Mouse (Mus musculus) limb, embryonic 15.5 days (tissue): Measurements from ENCODE around the gene Dkkl1. TPM values are rescaled to one million over a fixed set of nuclear protein-coding genes. Genes with fewer than 3 reads are reported as not detected.
"Not testable (repeated sequence)": the region's sequence is repeated elsewhere in the genome, so short reads cannot be mapped to it uniquely, and the experiment has no call there.

Source experiments
- ATAC-seq: fragments of 200-750 bp; cut with Nextera tagmentation; 2 replicates; pipeline ENCODE4 v1.8.0; 2017; ENCODE audit warnings: low read depth, moderate TSS enrichment; ENCODE audit not compliant: insufficient number of reproducible peaks, low FRiP score, low TSS enrichment
- H3K27ac ChIP-seq: fragments of 300-500 bp; sonication (generic); 2 replicates; pipeline ENCODE4 v1.5.1; 2015; ENCODE audit warnings: moderate library complexity, mild to moderate bottlenecking, inconsistent platforms
- H3K27me3 ChIP-seq: fragments of 300-500 bp; sonication (generic); 2 replicates; pipeline ENCODE4 v1.6.1; 2015; ENCODE audit warnings: inconsistent platforms
- H3K36me3 ChIP-seq: fragments of 300-500 bp; sonication (generic); 2 replicates; pipeline ENCODE4 v1.6.1; 2015; ENCODE audit warnings: inconsistent platforms
- H3K4me1 ChIP-seq: fragments of 300-500 bp; sonication (generic); 2 replicates; pipeline ENCODE4 v1.6.1; 2015; ENCODE audit warnings: inconsistent platforms
- H3K4me2 ChIP-seq: fragments of 300-500 bp; sonication (generic); 2 replicates; pipeline ENCODE4 v1.6.1; 2015; ENCODE audit warnings: mild to moderate bottlenecking, inconsistent platforms
- H3K4me3 ChIP-seq: fragments of 300-500 bp; sonication (generic); 2 replicates; pipeline ENCODE4 v1.5.1; 2015; ENCODE audit warnings: mild to moderate bottlenecking, inconsistent platforms
- H3K9ac ChIP-seq: fragments of 300-500 bp; sonication (generic); 2 replicates; pipeline ENCODE4 v1.6.1; 2015; ENCODE audit warnings: inconsistent platforms
- H3K9me3 ChIP-seq: fragments of 300-500 bp; sonication (generic); 2 replicates; pipeline ENCODE4 v1.6.1; 2016; ENCODE audit warnings: inconsistent platforms
- WGBS: fragments of 180-500 bp; shearing (Covaris S2); methylation state at CpG from one replicate; pipeline ENCODE4 v1.1.7; 2015; 5-methylcytosine and 5-hydroxymethylcytosine counted together
- polyA plus RNA-seq: library from polyadenylated mRNA; unstranded; fragments of >200 nt; fragmentation: Nextera tagmentation; extraction: Ambion mirVana; gene quantifications from 2 replicates; pipeline ENCODE4 v1.2.1, GENCODE M21; 2015

The Dkkl1 gene
- 51.2 and 64.5 TPM in 2 replicates for polyA plus RNA-seq

DNA sequence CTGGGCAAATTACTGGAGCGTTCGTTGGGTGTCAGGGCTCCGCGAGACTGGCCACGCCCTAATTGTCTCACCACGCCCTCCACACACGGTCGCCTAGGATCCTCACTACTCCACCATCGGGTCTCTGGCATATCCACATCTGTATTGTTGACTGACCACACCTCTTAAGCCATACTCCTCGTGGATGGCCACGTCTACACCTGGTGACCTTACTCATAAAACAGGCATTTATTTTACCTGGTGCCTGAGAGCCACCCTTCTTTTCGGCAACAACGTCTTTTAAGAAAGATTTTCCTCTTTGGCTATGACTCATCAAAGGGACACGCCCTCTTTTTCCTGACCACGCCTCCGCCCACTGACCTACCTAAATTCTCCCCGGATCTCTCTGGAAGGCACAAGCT is at the start of gene Dkkl1:
Dkkl1 (minus strand) TSS at position 297 of the 401 bp plus-strand sequence.
- H3K4me3 ChIP-seq = peak within 1 kb of the TSS; percentile 14; the same call in 1 of the 2 replicates
- WGBS = 5% methylated on average over 17 of the region's 17 CpGs

DNA sequence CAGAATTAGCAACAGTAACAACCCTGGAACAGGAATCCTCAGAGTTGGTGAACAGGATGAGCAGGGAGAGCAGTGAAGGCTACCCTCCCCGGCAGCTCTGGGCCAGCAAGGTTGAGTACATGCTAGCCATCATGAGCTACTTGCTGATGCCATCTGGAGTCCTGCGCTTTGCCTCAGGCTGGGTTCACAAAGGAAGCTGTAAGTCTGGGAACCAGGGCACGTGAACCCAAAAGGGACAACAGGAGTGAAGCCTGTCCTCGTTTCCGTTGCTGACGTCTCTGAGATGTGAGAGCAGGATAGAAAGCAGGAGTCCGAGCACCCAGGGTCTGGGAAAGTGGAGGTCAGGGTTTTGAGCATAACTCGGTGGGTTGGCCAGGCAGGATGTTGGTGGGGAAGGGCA is 47.3 kb upstream of the Dkkl1 start:
- Histone ChIP-seq H3K4me1 (no peaks in the 10 kb centered on the region), H3K27me3 (no peaks in the 10 kb centered on the region), H3K9ac (no peak overlapping the region), H3K9me3 (no peaks in the 10 kb centered on the region), H3K36me3 (no peaks in the 10 kb centered on the region), H3K4me3 (no peak overlapping the region), H3K4me2 (no peak overlapping the region), H3K27ac (no peak overlapping the region)
- WGBS = 77% methylated on average over 8 of the region's 8 CpGs
- no peak for ATAC-seq

More for the DNA sequence above, at the start of gene Dkkl1:
- Histone ChIP-seq H3K27me3 (peaks cover 31% of the 10 kb centered on the region), H3K27ac (no peak within 1 kb of the TSS), H3K36me3 (no peaks in the 10 kb centered on the region), H3K9me3 (no peaks in the 10 kb centered on the region), H3K4me1 (peaks cover 18% of the 10 kb centered on the region), H3K9ac (no peak within 1 kb of the TSS), H3K4me2 (peak within 1 kb of the TSS; percentile 29)
- no peak for ATAC-seq

- WGBS = 57% methylated on average over 11 of the region's 11 CpGs
- ATAC-seq = no peak
- Histone ChIP-seq H3K9ac (no peak overlapping the region), H3K27me3 (no peaks in the 10 kb centered on the region), H3K4me2 (no peak overlapping the region), H3K4me3 (no peak overlapping the region), H3K9me3 (no peaks in the 10 kb centered on the region), H3K36me3 (no peaks in the 10 kb centered on the region), H3K4me1 (no peaks in the 10 kb centered on the region), H3K27ac (no peak overlapping the region)
These were observed 45.3 kb upstream of the Dkkl1 start for GRCm38 (mm10) chr7:45257063-45257840.

GRCm38 (mm10) chr7:45255822-45256221 is 43.9 kb upstream of the Dkkl1 start:
- H3K27me3 ChIP-seq, H3K9ac ChIP-seq, H3K36me3 ChIP-seq, ATAC-seq, H3K9me3 ChIP-seq, H3K27ac ChIP-seq, H3K4me3 ChIP-seq, H3K4me2 ChIP-seq, H3K4me1 ChIP-seq: not testable (repeated sequence)
- 79% methylated on average over 6 of the region's 7 CpGs for WGBS

- no peak overlapping the region for H3K4me2 ChIP-seq
- no peaks in the 10 kb centered on the region for H3K36me3 ChIP-seq
- H3K4me3 ChIP-seq = no peak overlapping the region
- 84% methylated on average over 8 of the region's 8 CpGs for WGBS
- H3K9me3 ChIP-seq = no peaks in the 10 kb centered on the region
- H3K27me3 ChIP-seq = no peaks in the 10 kb centered on the region
- H3K9ac ChIP-seq = no peak overlapping the region
- H3K4me1 ChIP-seq = no peaks in the 10 kb centered on the region
- H3K27ac ChIP-seq = no peak overlapping the region
- ATAC-seq = no peak
These were observed 41.9 kb upstream of the Dkkl1 start for GRCm38 (mm10) chr7:45253806-45254205.

- ATAC-seq = no peak
- Histone ChIP-seq H3K27me3 (no peaks in the 10 kb centered on the region), H3K27ac (no peak overlapping the region), H3K4me3 (no peak overlapping the region), H3K9me3 (no peaks in the 10 kb centered on the region), H3K9ac (no peak overlapping the region), H3K4me1 (no peaks in the 10 kb centered on the region), H3K4me2 (no peak overlapping the region), H3K36me3 (no peaks in the 10 kb centered on the region)
- WGBS = 28% methylated on average over 3 of the region's 3 CpGs
These were observed 35.7 kb upstream of the Dkkl1 start for GRCm38 (mm10) chr7:45247666-45248065.

GRCm38 (mm10) chr7:45241389-45241749 is 29.4 kb upstream of the Dkkl1 start:
- no peak overlapping the region for H3K27ac ChIP-seq
- peaks cover 12% of the 10 kb centered on the region; the same call in 1 of the 2 replicates for H3K27me3 ChIP-seq
- no peaks in the 10 kb centered on the region for H3K36me3 ChIP-seq
- no peak for ATAC-seq
- H3K4me1 ChIP-seq = peaks cover 9% of the 10 kb centered on the region
- no peak overlapping the region for H3K9ac ChIP-seq
- H3K4me2 ChIP-seq = no peak overlapping the region
- WGBS = 82% methylated on average over 6 of the region's 6 CpGs
- H3K9me3 ChIP-seq = no peaks in the 10 kb centered on the region
- no peak overlapping the region for H3K4me3 ChIP-seq

DNA sequence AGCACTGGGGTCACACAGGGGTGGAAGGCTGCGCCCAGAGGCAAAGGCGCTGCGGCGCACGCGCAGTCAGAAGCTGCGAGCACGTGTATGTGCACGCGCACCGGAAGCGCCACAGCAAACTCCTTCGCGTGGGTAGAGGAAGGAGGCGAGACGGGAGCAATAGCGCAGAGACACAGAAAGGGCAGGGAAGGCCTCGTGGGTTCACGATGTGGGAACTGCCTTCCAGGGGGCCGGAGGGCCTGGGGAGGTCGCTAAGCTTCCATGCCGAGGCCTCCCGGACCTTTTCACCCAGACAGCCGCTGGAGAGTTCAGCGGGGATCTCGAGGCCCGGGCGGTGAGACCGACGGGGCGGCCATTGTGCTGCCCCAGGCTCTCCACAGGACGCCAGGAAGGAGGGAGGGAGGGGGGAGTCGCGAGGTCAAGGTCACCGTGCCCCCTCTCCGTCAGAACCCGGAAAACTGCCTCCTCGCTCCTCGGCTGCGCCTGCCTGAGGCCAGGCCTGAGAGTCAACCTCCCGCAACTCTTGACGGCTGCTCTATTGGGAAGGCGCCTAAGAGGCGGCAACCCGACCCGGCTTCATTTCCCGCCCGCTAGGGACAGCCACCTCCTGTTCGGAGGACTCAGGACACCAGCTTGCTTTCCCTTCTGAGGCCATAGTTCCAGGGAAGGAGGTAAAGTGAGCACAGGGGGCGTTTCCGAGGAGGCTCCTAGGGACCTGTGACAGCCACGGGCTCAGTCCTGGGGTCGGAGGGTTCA is 28.9 kb upstream of the Dkkl1 start, which contains the start of gene Slc6a16:
Slc6a16 (plus strand) TSS at position 453 of the 756 bp plus-strand sequence.
- WGBS = 16% methylated on average over 53 of the region's 53 CpGs
- H3K4me2 ChIP-seq = peak within 1 kb of the TSS; percentile 50
- peak within 1 kb of the TSS; percentile 28 for H3K4me3 ChIP-seq
- H3K36me3 ChIP-seq = no peaks in the 10 kb centered on the region
- H3K4me1 ChIP-seq = peaks cover 12% of the 10 kb centered on the region
- no peaks in the 10 kb centered on the region for H3K9me3 ChIP-seq
- no peak within 1 kb of the TSS for H3K27ac ChIP-seq
- H3K27me3 ChIP-seq = peaks cover 12% of the 10 kb centered on the region; the same call in 1 of the 2 replicates
- ATAC-seq = no peak
- H3K9ac ChIP-seq = 0 out of 2 replicates have a peak within 1 kb of the TSS, but pooled peaks have one; percentile 23

- H3K27me3 ChIP-seq = peaks cover 12% of the 10 kb centered on the region; the same call in 1 of the 2 replicates
- no peaks in the 10 kb centered on the region for H3K9me3 ChIP-seq
- no peaks in the 10 kb centered on the region for H3K36me3 ChIP-seq
- 85% methylated on average over 7 of the region's 7 CpGs for WGBS
- no peak overlapping the region for H3K4me3 ChIP-seq
- ATAC-seq = no peak
- no peak overlapping the region for H3K4me2 ChIP-seq
- peaks cover 19% of the 10 kb centered on the region for H3K4me1 ChIP-seq
- H3K27ac ChIP-seq = no peak overlapping the region
- no peak overlapping the region for H3K9ac ChIP-seq
These were observed 28.2 kb upstream of the Dkkl1 start for GRCm38 (mm10) chr7:45240109-45240508.

GRCm38 (mm10) chr7:45238723-45239496 is 27.0 kb upstream of the Dkkl1 start, which contains the start of gene Cd37:
Cd37 (minus strand) TSS chr7:45239115.
- Histone ChIP-seq H3K4me1 (peaks cover 31% of the 10 kb centered on the region), H3K9me3 (no peaks in the 10 kb centered on the region), H3K27ac (no peak within 1 kb of the TSS), H3K9ac (no peak within 1 kb of the TSS), H3K4me2 (no peak within 1 kb of the TSS), H3K27me3 (peaks cover 12% of the 10 kb centered on the region; the same call in 1 of the 2 replicates), H3K4me3 (no peak within 1 kb of the TSS), H3K36me3 (peaks cover 3% of the 10 kb centered on the region; the same call in 1 of the 2 replicates)
- WGBS = 43% methylated on average over 20 of the region's 20 CpGs
- no peak for ATAC-seq
